Mouse (Mus musculus): Measurements from ENCODE around the gene Ache.

Gene Ache

DNA sequence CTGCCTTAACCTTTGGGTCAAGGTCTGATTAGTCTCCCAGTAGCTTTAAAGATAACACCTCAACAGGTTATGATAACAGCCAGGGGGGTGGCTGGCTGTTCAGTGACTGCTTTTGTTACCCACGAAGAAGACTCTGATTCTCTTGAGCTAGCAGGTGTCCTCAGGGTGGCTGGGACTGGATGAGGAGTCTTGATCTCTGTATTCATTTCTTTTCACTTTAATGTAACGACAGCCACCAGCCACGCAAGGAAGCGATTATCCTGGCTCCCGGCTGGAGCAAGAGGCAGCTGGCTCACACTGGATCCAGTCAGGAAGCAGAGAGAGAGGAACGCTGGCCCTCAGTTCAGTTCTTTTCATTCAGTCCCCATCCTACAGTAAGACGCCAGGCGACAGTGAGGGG is 49.9 kb downstream of the Ache start:
- no peak for DNase-seq

DNA sequence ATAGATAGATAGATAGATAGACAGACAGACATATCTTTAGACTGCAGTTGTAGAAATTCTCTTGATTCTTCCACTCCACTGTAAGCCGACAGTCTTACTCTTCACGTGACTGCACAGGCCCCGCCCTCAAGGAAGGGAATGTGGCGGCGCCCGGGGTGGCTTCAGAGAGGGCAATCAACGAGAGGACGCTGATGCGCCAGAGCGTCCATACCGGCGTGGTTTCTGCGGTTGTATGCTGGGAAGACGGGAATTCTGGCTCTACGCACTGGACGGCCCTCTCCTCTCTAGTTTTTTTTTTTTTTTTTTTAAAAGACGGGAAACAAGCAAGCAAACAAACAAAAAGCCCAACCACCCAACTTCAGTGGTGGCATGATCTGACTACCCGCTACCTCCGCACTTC is 50.9 kb downstream of the Ache start:
- DNase-seq: peak; percentile 92 to 96

- peak; percentile 74 to 83 for DNase-seq
Observed at GRCm38 (mm10) chr5:137338663-137339289, 51.5 kb downstream of the Ache start.

DNA sequence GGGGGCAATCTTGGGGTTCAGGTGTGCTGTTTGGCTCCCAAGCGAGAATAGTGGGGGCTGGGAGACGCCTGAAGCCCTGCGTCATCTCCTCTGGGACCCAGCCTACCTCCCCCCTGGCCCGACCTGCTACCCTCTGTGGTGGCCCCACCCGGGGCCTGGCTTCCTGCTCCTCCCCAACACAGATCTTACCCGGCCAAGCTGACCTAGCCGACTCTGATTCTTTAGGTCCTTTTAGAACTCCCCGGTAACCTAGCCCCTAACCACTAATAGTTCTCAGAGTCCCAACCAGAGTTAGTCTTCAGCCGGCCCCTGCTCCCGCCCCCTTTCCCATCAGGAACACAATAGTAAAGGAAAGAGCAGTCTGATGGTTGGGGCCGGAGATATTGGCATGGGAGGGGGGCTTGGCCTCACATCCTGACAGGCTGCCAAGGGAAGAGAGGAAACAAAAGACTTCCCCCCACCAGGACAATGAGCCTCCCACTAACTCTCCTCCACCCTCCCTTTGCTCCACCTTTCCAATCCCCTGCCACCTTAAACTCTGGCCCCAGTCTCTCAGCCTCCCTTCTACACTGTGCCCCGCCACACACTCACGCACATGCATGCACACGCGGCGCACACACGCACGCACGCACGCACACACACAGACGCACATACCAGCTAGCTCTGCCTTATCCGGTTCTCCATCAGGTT is 52.1 kb downstream of the Ache start:
- DNase-seq: peak; percentile 78 to 86

DNA sequence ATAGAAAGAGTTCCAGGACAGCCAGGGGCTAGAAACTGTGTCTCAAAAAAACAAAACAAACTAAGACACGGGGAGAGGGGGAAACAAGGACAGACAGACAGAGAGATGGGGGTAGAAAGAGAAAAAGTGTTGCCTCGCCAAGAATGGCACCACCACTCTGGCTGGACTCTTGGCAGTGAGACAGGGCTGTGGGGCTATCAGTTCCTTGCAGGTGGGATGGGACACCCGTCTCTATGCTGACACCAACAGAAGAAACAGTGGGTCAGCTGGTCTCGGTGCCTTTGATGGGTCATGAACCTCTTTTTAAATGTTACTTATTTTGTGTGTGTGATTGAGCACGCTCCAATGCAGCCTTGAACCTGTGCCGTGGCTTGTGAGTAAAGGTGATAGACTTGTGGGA is 52.9 kb downstream of the Ache start:
- DNase-seq: no peak

DNA sequence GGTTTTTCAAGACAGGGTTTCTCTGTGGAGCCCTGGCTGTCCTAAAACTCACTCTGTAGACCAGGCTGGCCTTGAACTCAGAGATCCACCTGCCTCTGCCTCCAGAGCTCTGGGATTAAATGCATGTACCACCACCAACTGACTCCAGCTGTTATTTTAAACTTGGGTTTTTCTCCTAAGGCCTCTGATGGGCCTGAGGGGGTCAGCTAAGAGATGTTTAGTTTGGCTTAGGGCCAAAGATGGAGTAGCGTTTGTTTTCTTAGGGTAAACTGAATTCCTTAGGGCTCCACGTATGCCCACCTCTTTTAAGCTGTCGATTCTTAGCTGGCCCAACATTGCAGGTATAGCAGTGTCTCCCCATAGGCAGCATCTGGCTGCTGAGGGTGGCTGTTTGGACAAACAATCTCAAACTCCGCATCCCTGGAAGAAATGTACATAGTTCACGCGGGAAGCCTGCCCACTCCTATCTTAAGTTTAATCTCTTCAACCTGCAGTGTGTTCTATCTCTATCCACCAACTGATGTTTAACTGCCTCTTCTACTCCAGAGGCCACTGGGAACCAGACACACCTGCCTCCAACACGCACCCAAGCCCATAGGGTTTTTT is 55.2 kb downstream of the Ache start:
- peak in 1 of 2 experiments; percentile 13 for DNase-seq

GRCm38 (mm10) chr5:137343412-137343811 is 56.1 kb downstream of the Ache start:
- no peak for DNase-seq

- DNase-seq: no peak
Observed at GRCm38 (mm10) chr5:137343869-137344268, 56.5 kb downstream of the Ache start.
